Mouse (Mus musculus) spleen, adult 2 months (tissue): Measurements from ENCODE around the gene Ube2g1. TPM values are rescaled to one million over a fixed set of nuclear protein-coding genes. Genes with fewer than 3 reads are reported as not detected.
A peak's percentile ranks its signal among the peaks of the same experiment; 100 is the strongest.

Experiments
- DNase-seq, 2 experiments: peaks; one replicate each; pipeline versions ENCODE4 v3.0.0 to v3.0.0-alpha.2; 2012 to 2021; ENCODE audit warnings: low spot score in 2 of 2, low read depth in 1 of 2
- H3K27ac ChIP-seq: fragments of 200-500 bp; 2 replicates; pipeline ENCODE4 v1.5.1; 2012; ENCODE audit warnings: low read length, inconsistent platforms; ENCODE audit not compliant: insufficient read depth
- H3K27me3 ChIP-seq: fragments of 200-500 bp; 2 replicates; pipeline ENCODE4 v1.6.1; 2012; ENCODE audit warnings: mild to moderate bottlenecking, moderate library complexity, low read length, inconsistent platforms; ENCODE audit not compliant: control insufficient read depth, insufficient read depth
- H3K36me3 ChIP-seq: fragments of 200-500 bp; 2 replicates; pipeline ENCODE4 v1.6.1; 2012; ENCODE audit warnings: mild to moderate bottlenecking, low read length, inconsistent platforms; ENCODE audit not compliant: control insufficient read depth, insufficient read depth
- H3K4me1 ChIP-seq: fragments of 200-500 bp; 2 replicates; pipeline ENCODE4 v1.6.1; 2011; ENCODE audit warnings: inconsistent platforms; ENCODE audit not compliant: control insufficient read depth, insufficient read depth, insufficient read length
- H3K4me3 ChIP-seq: fragments of 200-500 bp; 2 replicates; pipeline ENCODE4 v1.5.1; 2011; ENCODE audit warnings: mild to moderate bottlenecking, inconsistent platforms; ENCODE audit not compliant: insufficient read depth, insufficient read length; ENCODE audit errors: extremely low read depth
- CTCF ChIP-seq: fragments of 200-500 bp; IDR thresholded peaks from 2 replicates; pipeline ENCODE4 v1.5.1; 2011; ENCODE audit warnings: mild to moderate bottlenecking, inconsistent platforms; ENCODE audit not compliant: insufficient read depth, insufficient read length, insufficient replicate concordance; ENCODE audit errors: extremely low read depth
- POLR2A ChIP-seq: fragments of 200-500 bp; IDR thresholded peaks from 2 replicates; pipeline ENCODE4 v1.6.1; 2011; ENCODE audit warnings: low read depth, low read length, inconsistent platforms
- WGBS: fragments of 180-500 bp; shearing (Covaris S2); methylation state at CpG from one replicate; pipeline ENCODE4 v1.1.7; 2018; 5-methylcytosine and 5-hydroxymethylcytosine counted together
- polyA plus RNA-seq: library from polyadenylated mRNA; depleted of rRNA; stranded (reverse); fragments of >200 nt; gene quantifications from 2 replicates; pipeline ENCODE4 v1.2.3, GENCODE M21; 2012

Ube2g1 gene
- polyA plus RNA-seq, 1 experiment: 5.3 TPM

GRCm38 (mm10) chr11:72712721-72713120, 105.6 kb downstream of the Ube2g1 start:
- Histone ChIP-seq H3K27me3 (no peaks in the 10 kb centered on the region), H3K27ac (no peak overlapping the region), H3K4me1 (no peaks in the 10 kb centered on the region), H3K36me3 (peaks cover 13% of the 10 kb centered on the region), H3K4me3 (no peak overlapping the region)
- WGBS: 89% methylated on average over 5 of the region's 5 CpGs
- TF ChIP-seq CTCF: no peak
- no peak for TF ChIP-seq POLR2A
- no peak for DNase-seq

DNA sequence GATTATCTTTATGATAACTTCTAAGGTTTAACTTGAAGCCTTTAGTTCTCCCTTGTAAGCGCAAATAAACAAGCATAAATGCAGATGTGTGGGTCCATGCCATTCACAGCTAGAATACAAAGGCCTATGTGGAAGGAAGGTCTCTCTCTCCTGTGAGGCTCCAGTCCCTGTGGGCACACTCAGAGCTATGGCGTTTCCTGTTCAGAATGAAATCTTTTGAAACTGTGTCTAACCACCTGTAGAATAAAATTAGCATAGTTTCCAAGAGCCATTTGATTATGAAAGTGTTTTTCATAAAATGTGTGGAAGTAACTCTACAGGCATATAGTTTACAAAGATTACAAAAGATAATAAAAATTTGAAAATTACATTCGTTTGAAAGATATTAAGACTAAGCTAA, 111.1 kb downstream of the Ube2g1 start:
- TF ChIP-seq CTCF: no peak
- Histone ChIP-seq H3K4me1 (no peaks in the 10 kb centered on the region), H3K36me3 (peaks cover 17% of the 10 kb centered on the region), H3K27ac (no peak overlapping the region), H3K27me3 (no peaks in the 10 kb centered on the region), H3K4me3 (no peak overlapping the region)
- no peak for DNase-seq
- WGBS: 50% methylated on average over 3 of the region's 3 CpGs

- 82% methylated on average over 2 of the region's 2 CpGs for WGBS
- Histone ChIP-seq H3K27me3 (no peaks in the 10 kb centered on the region), H3K36me3 (peaks cover 11% of the 10 kb centered on the region), H3K4me1 (no peaks in the 10 kb centered on the region), H3K4me3 (no peak overlapping the region), H3K27ac (no peak overlapping the region)
- DNase-seq: no peak
- TF ChIP-seq POLR2A: no peak
- TF ChIP-seq CTCF: no peak
Observed at GRCm38 (mm10) chr11:72723165-72723564, 116.1 kb downstream of the Ube2g1 start.

- H3K36me3 ChIP-seq: peaks cover 13% of the 10 kb centered on the region
- H3K27me3 ChIP-seq: no peaks in the 10 kb centered on the region
- H3K27ac ChIP-seq: no peak overlapping the region
- TF ChIP-seq POLR2A: no peak
- H3K4me3 ChIP-seq: no peak overlapping the region
- no peaks in the 10 kb centered on the region for H3K4me1 ChIP-seq
- no peak for DNase-seq
Observed at GRCm38 (mm10) chr11:72723871-72724270, 116.8 kb downstream of the Ube2g1 start.

GRCm38 (mm10) chr11:72726023-72726422, 118.9 kb downstream of the Ube2g1 start:
- no peak for DNase-seq
- TF ChIP-seq POLR2A (no peak), CTCF (peak; percentile 11; the same call in 1 of the 2 replicates)
- no peaks in the 10 kb centered on the region for H3K27me3 ChIP-seq
- no peaks in the 10 kb centered on the region for H3K4me1 ChIP-seq
- H3K4me3 ChIP-seq: no peak overlapping the region
- H3K27ac ChIP-seq: no peak overlapping the region
- H3K36me3 ChIP-seq: peaks cover 25% of the 10 kb centered on the region

DNA sequence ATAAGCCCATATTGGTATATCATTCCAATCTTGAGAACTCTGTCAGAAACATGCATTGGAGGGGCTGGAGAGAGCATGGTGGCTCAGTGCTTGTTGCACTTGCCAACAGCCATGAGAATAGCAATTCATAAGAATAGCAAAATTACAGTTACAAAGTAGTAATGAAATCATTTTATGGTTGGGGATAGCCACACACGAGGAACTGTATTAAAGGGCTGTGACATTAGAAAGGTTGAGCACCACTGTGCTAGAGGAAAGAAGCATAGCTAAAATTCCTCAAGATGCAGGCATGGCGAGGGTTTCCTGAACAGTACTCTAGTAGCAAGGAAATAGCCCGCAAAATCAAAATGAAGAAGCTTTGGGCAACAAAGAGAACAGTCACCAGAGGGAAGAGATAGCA, 126.7 kb downstream of the Ube2g1 start:
- Histone ChIP-seq H3K4me1 (no peaks in the 10 kb centered on the region), H3K36me3 (peaks cover 35% of the 10 kb centered on the region), H3K27me3 (no peaks in the 10 kb centered on the region), H3K4me3 (no peak overlapping the region), H3K27ac (no peak overlapping the region)
- no peak for TF ChIP-seq POLR2A
- no peak for TF ChIP-seq CTCF
- no peak for DNase-seq
- WGBS: 91% methylated on average over 3 of the region's 3 CpGs

DNA sequence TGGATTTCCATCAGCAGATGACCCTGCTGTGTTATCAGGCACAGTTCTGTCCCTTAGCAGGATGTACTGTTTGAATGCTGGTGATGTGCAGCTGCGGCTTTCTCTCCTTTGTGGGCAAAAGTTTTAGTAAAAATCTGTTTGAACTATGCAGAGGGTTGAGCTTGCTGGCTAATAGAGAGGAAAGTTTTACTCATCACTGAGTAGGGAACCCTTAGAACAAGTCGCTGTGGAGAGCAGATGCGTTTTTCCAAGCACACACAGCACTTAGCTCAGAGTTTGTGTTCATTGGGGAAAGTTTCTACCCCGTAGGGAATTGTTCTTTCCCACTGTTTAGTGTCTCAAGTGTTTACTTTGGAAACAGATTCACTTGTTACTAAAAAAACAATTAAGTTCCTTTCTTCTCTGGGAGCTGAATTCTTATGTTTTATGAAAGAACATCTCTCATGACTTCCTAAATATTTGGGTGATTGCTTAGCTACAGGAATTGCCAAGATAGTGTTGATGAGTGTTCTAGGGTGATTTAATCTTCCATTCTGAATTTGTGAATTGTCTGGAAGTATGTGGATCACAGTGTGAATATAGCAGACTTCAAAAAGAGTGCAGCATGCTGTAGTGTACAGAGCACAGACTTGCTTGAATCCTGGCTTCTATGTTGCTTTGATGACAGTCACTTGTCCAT, 127.9 kb downstream of the Ube2g1 start:
- TF ChIP-seq CTCF: no peak
- TF ChIP-seq POLR2A: no peak
- peaks cover 36% of the 10 kb centered on the region for H3K36me3 ChIP-seq
- WGBS: 88% methylated on average over 4 of the region's 4 CpGs
- H3K27ac ChIP-seq: no peak overlapping the region
- no peaks in the 10 kb centered on the region for H3K27me3 ChIP-seq
- no peak for DNase-seq
- H3K4me1 ChIP-seq: no peaks in the 10 kb centered on the region
- no peak overlapping the region for H3K4me3 ChIP-seq
